Mouse (Mus musculus) myocyte (in vitro differentiated cells): ENCODE data around the gene Ces2f. TPM values are rescaled to one million over a fixed set of nuclear protein-coding genes. Genes with fewer than 3 reads are reported as not detected.

Source experiments
- H3K27me3 ChIP-seq: one replicate; pipeline ENCODE4 v1.6.1; 2011; ENCODE audit not compliant: control insufficient read depth, insufficient read depth, insufficient read length
- H3K36me3 ChIP-seq: one replicate; pipeline ENCODE4 v1.6.1; 2011; ENCODE audit not compliant: control insufficient read depth, insufficient read depth
- H3K4me2 ChIP-seq: one replicate; pipeline ENCODE4 v1.6.1; 2011; ENCODE audit warnings: low read depth, control low read depth
- H3K4me3 ChIP-seq: one replicate; pipeline ENCODE4 v1.5.1; 2011; ENCODE audit warnings: mild to moderate bottlenecking, control low read depth, moderate library complexity
- H3K79me2 ChIP-seq: one replicate; pipeline ENCODE4 v1.6.1; 2011; ENCODE audit not compliant: control insufficient read depth, insufficient read depth
- H3ac ChIP-seq: one replicate; pipeline ENCODE4 v1.6.1; 2011; ENCODE audit not compliant: control insufficient read depth, insufficient read length
- CEBPB ChIP-seq: IDR thresholded peaks from 2 replicates; pipeline ENCODE4 v1.6.1; 2011; ENCODE audit warnings: mild to moderate bottlenecking, moderate library complexity; ENCODE audit not compliant: poor library complexity, insufficient read depth, severe bottlenecking
- MAX ChIP-seq: IDR thresholded peaks from one replicate; pipeline ENCODE4 v1.6.1; 2011; ENCODE audit warnings: low read depth, mild to moderate bottlenecking, control low read depth
- MYOD1 ChIP-seq, 3 experiments: IDR thresholded peaks; one replicate each; pipeline ENCODE4 v1.6.1; 2011; ENCODE audit warnings: control low read depth in 2 of 3, low read depth in 2 of 3, mild to moderate bottlenecking in 2 of 3, moderate library complexity in 1 of 3; ENCODE audit not compliant: insufficient read length in 2 of 3, control insufficient read depth in 1 of 3
- MYOG ChIP-seq, 3 experiments: IDR thresholded peaks; one replicate each; pipeline ENCODE4 v1.6.1; 2011; ENCODE audit warnings: control low read depth in 2 of 3, low read depth in 2 of 3, mild to moderate bottlenecking in 2 of 3; ENCODE audit not compliant: insufficient read length in 2 of 3, control insufficient read depth in 1 of 3, insufficient read depth in 1 of 3
- POLR2A ChIP-seq: IDR thresholded peaks from one replicate; pipeline ENCODE4 v1.6.1; 2011; ENCODE audit warnings: low read depth, mild to moderate bottlenecking, control low read depth, moderate library complexity; ENCODE audit not compliant: insufficient read length
- POLR2AphosphoS2 ChIP-seq: IDR thresholded peaks from one replicate; pipeline ENCODE4 v1.6.1; 2011; ENCODE audit warnings: low read depth, control low read depth; ENCODE audit not compliant: insufficient read length
- SRF ChIP-seq: IDR thresholded peaks from one replicate; pipeline ENCODE4 v1.6.1; 2011; ENCODE audit warnings: low read depth; ENCODE audit not compliant: control insufficient read depth, insufficient read length
- TCF12 ChIP-seq: IDR thresholded peaks from one replicate; pipeline ENCODE4 v1.6.1; 2011; ENCODE audit warnings: mild to moderate bottlenecking, control low read depth; ENCODE audit not compliant: poor library complexity, insufficient read depth, severe bottlenecking
- TCF3 ChIP-seq: IDR thresholded peaks from one replicate; pipeline ENCODE4 v1.6.1; 2011; ENCODE audit warnings: low read depth, control low read depth; ENCODE audit not compliant: insufficient read length
- USF1 ChIP-seq: IDR thresholded peaks from one replicate; pipeline ENCODE4 v1.6.1; 2011; ENCODE audit warnings: low read depth, mild to moderate bottlenecking, control low read depth, moderate library complexity
- polyA plus RNA-seq: library from polyadenylated mRNA; unstranded; fragments of >200 nt; fragmentation: generic; extraction: Trizol; gene quantifications from one replicate; pipeline ENCODE4 v1.2.1, GENCODE M21; 2012; ENCODE audit warnings: missing spikeins

The Ces2f gene
- polyA plus RNA-seq, 1 experiment, result 0.02 TPM

DNA sequence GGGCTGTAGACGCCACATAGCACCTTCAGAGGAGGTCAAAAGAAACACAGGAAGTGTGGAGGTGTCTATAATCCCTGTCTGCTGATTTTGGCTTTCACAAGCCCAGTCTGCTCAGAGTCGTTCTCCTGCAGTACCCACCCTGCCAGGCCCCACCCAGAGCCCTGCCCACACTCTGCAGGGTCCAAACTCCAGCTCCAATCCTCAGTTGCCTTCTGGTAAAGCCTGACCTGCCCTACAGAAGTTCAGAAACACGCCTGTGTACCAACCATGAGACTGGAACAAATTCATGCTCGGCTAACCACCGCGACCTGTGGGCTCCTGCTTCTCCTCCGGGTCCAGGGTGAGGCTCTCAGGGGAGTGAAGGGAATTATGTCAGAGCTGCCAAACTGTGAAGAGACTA, 53.4 kb downstream of the Ces2f start, which contains the start of gene Ces2h:
Ces2h (plus strand) TSS at position 268 of the 400 bp plus-strand sequence.
- no peaks in the 10 kb centered on the region for H3K79me2 ChIP-seq
- no peaks in the 10 kb centered on the region for H3K27me3 ChIP-seq
- TF ChIP-seq POLR2A (no peak), MYOD1 (IDR thresholded peaks at IDR 0.05; ENCODE audit: control insufficient read depth in 1 of 3, insufficient read length in 2 of 3, low read depth in 2 of 3) (no peak), TCF12 (no peak), USF1 (no peak), MAX (no peak), SRF (no peak), CEBPB (no peak), POLR2AphosphoS2 (no peak), MYOG (IDR thresholded peaks at IDR 0.05; ENCODE audit: control insufficient read depth in 1 of 3, insufficient read depth in 1 of 3, insufficient read length in 2 of 3, low read depth in 2 of 3) (no peak), TCF3 (no peak)
- H3K4me3 ChIP-seq, result no peak within 1 kb of the TSS
- no peaks in the 10 kb centered on the region for H3K36me3 ChIP-seq
- no peak within 1 kb of the TSS for H3ac ChIP-seq
- H3K4me2 ChIP-seq, result no peak within 1 kb of the TSS

Other genes starting within 250 kb of the Ces2f start
- not detected for gene Ces2a, start 213.4 kb upstream of the Ces2f start, polyA plus RNA-seq
- gene Ces2b, start 115.8 kb upstream of the Ces2f start, polyA plus RNA-seq, result not detected
- 0.34 TPM for gene Ces2c, start 100.3 kb upstream of the Ces2f start, polyA plus RNA-seq
- gene Ces2e, start 21.1 kb upstream of the Ces2f start, polyA plus RNA-seq, result 0.02 TPM
- gene Ces2g, start 14.4 kb downstream of the Ces2f start, polyA plus RNA-seq, result 0.30 TPM
- not detected for gene Ces2h, start 53.5 kb downstream of the Ces2f start, polyA plus RNA-seq
- not detected for gene Ces3a, start 101.2 kb downstream of the Ces2f start, polyA plus RNA-seq
- not detected for gene Ces3b, start 136.4 kb downstream of the Ces2f start, polyA plus RNA-seq
- gene Ces4a, start 184.4 kb downstream of the Ces2f start, polyA plus RNA-seq, result not detected
- 38.1 TPM for gene Cbfb, start 223.3 kb downstream of the Ces2f start, polyA plus RNA-seq